Mouse (Mus musculus) heart, embryonic 13.5 days (tissue): ENCODE data around the gene Cdk20. TPM values are rescaled to one million over a fixed set of nuclear protein-coding genes. Genes with fewer than 3 reads are reported as not detected.

Source experiments
- ATAC-seq: fragments of 200-750 bp; cut with Nextera tagmentation; 2 replicates; pipeline ENCODE4 v1.8.0; 2017; ENCODE audit warnings: moderate TSS enrichment; ENCODE audit not compliant: insufficient number of reproducible peaks, low FRiP score, low TSS enrichment; ENCODE audit errors: extremely low read depth
- H3K27ac ChIP-seq: fragments of 300-500 bp; sonication (generic); replicated peaks from 2 replicates; pipeline ENCODE4 v1.5.1; 2015; ENCODE audit warnings: moderate library complexity, mild to moderate bottlenecking, inconsistent platforms
- H3K27me3 ChIP-seq: fragments of 300-500 bp; sonication (generic); replicated peaks from 2 replicates; pipeline ENCODE4 v1.6.1; 2015; ENCODE audit warnings: mild to moderate bottlenecking, inconsistent platforms
- H3K36me3 ChIP-seq: fragments of 300-500 bp; sonication (generic); 2 replicates; pipeline ENCODE4 v1.6.1; 2015; ENCODE audit warnings: mild to moderate bottlenecking, inconsistent platforms
- H3K4me1 ChIP-seq: fragments of 300-500 bp; sonication (generic); 2 replicates; pipeline ENCODE4 v1.6.1; 2015; ENCODE audit warnings: inconsistent platforms
- H3K4me2 ChIP-seq: fragments of 300-500 bp; sonication (generic); 2 replicates; pipeline ENCODE4 v1.6.1; 2015; ENCODE audit warnings: inconsistent platforms, mild to moderate bottlenecking, moderate library complexity
- H3K4me3 ChIP-seq: fragments of 300-500 bp; sonication (generic); 2 replicates; pipeline ENCODE4 v1.5.1; 2015; ENCODE audit warnings: moderate library complexity, mild to moderate bottlenecking, inconsistent platforms
- H3K9ac ChIP-seq: fragments of 300-500 bp; sonication (generic); 2 replicates; pipeline ENCODE4 v1.6.1; 2015; ENCODE audit warnings: inconsistent platforms, mild to moderate bottlenecking, moderate library complexity
- H3K9me3 ChIP-seq: fragments of 300-500 bp; sonication (generic); 2 replicates; pipeline ENCODE4 v1.6.1; 2016; ENCODE audit warnings: inconsistent platforms
- WGBS: fragments of 180-500 bp; shearing (Covaris S2); methylation state at CpG from one replicate; pipeline ENCODE4 v1.1.7; 2015; ENCODE audit warnings: mixed read lengths; 5-methylcytosine and 5-hydroxymethylcytosine counted together
- polyA plus RNA-seq: library from polyadenylated mRNA; unstranded; fragments of >200 nt; fragmentation: Nextera tagmentation; extraction: Ambion mirVana; gene quantifications from 2 replicates; pipeline ENCODE4 v1.2.1, GENCODE M21; 2015

Gene Cdk20
- polyA plus RNA-seq, 1 experiment from 2014 or later, result 5.1 TPM

DNA sequence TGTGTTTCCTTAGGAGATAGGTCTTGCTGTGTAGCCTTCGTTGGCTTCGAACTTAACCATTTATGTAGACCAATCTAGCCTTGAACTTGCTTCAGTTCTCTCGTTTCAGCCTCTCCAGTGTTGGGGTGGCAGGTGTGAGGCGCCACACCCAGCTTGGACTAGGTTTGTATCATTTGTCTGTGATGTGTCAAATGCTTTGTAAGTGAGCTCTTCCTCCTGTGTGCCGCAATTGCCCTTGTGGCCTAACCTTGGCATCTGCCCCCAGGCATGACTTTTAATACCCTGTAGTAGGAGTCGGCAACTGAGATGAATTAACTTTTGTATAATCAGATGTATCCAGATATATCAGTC is 9.5 kb upstream of the Cdk20 start:
- Histone ChIP-seq H3K27ac (no peak overlapping the region; the same call in 1 of the 2 replicates), H3K36me3 (no peaks in the 10 kb centered on the region), H3K4me2 (no peak overlapping the region), H3K9me3 (no peaks in the 10 kb centered on the region), H3K9ac (no peak overlapping the region), H3K27me3 (no peaks in the 10 kb centered on the region), H3K4me1 (peaks cover 11% of the 10 kb centered on the region), H3K4me3 (no peak overlapping the region)
- ATAC-seq, result no peak
- 76% methylated on average over 6 of the region's 6 CpGs for WGBS

DNA sequence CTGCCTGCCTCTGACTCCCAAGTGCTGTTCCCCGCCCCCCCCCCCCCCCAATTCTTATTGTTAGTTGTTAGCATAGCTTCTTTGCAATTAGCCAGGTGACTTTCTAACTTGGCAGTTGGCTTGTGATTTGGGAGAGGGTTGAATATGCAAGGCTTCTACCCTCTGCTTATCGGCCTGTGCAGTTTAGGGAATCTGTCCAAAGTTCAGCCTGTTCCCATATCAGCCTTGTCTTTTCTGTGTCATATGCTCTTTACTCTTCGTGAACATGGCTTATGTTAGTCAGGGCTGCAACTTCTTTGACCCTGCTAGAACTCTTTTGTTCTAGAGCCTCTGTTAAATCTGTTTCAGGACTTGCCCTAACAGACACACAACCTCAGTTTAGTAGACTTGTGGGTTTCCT is 7.8 kb upstream of the Cdk20 start:
- Histone ChIP-seq H3K4me1 (peaks cover 11% of the 10 kb centered on the region), H3K4me3 (no peak overlapping the region), H3K27ac (no peak overlapping the region), H3K4me2 (no peak overlapping the region), H3K9ac (no peak overlapping the region), H3K27me3 (no peaks in the 10 kb centered on the region), H3K36me3 (no peaks in the 10 kb centered on the region), H3K9me3 (no peaks in the 10 kb centered on the region)
- 55% methylated on average over 3 of the region's 3 CpGs for WGBS
- ATAC-seq, result no peak

DNA sequence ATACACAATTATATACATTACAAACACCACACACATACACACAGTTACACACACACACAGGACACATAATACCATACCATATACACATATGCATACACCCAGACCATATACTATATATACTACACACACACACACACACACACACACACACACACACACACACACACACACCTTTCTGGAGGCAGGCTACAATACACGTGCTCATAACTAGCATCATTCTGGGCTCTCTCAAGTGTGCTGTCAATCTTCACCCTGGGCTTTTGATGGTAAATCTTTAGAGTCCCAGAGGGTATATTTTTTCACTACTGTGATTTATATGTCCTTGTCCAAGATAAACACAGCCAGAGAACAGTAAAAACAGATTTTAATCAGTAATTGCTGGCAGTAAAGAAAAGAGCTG is 6.8 kb upstream of the Cdk20 start:
- ATAC-seq, result no peak

DNA sequence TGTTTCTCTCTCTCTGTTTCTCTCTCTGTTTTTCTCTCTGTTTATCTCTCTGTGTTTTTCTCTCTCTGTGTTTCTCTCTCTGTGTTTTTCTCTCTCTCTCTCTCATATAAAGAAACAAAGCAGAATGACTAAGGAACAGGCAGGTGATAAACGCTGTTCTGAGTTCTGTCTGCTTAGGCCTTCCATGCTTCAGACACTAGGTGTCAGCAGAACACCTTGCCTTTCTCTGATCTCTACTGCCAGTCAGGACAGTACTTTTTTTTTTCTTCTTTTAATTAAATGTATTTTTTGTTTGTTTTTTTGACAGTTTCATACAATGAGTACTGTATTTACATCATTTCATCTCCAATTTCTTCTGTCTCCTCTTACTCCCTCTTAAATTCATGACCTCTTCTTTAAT is 2.8 kb upstream of the Cdk20 start:
- no peak for ATAC-seq
- 3% methylated on average over 1 of the region's 1 CpGs for WGBS
- Histone ChIP-seq H3K4me1 (peaks cover 13% of the 10 kb centered on the region), H3K27me3 (no peaks in the 10 kb centered on the region), H3K36me3 (no peaks in the 10 kb centered on the region), H3K4me2 (no peak overlapping the region), H3K9me3 (no peaks in the 10 kb centered on the region), H3K9ac (no peak overlapping the region), H3K27ac (no peak overlapping the region), H3K4me3 (no peak overlapping the region)

More for the DNA sequence above, 6.8 kb upstream of the Cdk20 start:
- H3K27ac ChIP-seq, result no peak overlapping the region
- H3K4me2 ChIP-seq, result no peak overlapping the region
- no peak overlapping the region for H3K4me3 ChIP-seq
- H3K27me3 ChIP-seq, result no peaks in the 10 kb centered on the region
- H3K9ac ChIP-seq, result no peak overlapping the region
- H3K9me3 ChIP-seq, result no peaks in the 10 kb centered on the region
- no peaks in the 10 kb centered on the region for H3K36me3 ChIP-seq
- WGBS, result 40% methylated on average over 1 of the region's 1 CpGs
- peaks cover 11% of the 10 kb centered on the region for H3K4me1 ChIP-seq

DNA sequence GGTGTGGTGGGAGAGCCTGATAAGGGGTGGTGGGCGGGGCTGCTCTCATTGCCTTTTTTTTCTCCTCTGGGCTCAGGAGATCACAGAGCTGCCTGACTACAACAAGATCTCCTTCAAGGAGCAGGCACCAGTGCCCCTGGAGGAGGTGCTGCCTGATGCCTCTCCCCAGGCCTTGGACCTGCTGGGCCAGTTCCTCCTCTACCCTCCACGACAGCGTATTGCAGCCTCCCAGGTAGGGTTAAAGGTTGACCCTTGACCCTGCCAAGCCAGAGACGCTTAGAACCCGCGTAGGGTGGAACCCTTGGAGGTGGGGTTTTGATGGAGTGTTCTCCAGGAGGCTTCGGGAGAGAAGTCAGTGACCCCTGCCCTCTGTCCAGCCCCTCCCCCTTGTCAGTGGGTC is 5.7 kb downstream of the Cdk20 start:
- peaks cover 6% of the 10 kb centered on the region for H3K4me1 ChIP-seq
- WGBS, result 68% methylated on average over 7 of the region's 7 CpGs
- ATAC-seq, result no peak
- H3K36me3 ChIP-seq, result no peaks in the 10 kb centered on the region; the same call in 1 of the 2 replicates
- no peak overlapping the region for H3K27ac ChIP-seq
- no peak overlapping the region for H3K9ac ChIP-seq
- H3K4me3 ChIP-seq, result no peak overlapping the region
- no peaks in the 10 kb centered on the region for H3K27me3 ChIP-seq
- no peak overlapping the region for H3K4me2 ChIP-seq
- H3K9me3 ChIP-seq, result no peaks in the 10 kb centered on the region

DNA sequence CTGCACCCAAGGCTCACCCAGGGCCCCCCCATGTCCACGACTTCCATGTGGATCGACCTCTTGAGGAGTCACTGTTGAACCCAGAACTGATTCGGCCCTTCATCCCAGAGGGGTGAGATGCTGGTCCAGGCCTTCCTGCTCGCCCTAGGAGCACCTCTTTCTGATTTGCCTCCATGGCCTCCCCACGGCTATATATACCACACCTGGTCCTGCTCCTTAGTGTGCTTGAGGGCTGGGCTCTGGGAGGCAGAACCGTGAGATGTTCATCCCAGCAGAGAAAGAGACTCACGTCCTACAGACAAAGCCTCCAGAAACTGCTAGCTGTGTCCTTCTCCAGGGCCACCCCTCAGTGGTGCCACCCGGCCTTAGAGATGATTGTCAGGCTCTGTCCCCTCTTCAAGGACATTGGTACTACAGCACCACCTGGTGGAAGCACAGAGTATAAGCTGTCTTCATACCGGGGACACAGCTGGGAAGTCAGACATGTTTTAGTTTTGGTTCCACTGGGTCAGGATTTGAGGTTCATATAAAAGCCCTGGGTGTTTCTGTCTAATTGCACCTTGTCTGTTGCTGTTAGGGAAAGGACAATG is 6.8 kb downstream of the Cdk20 start:
- H3K9me3 ChIP-seq, result no peaks in the 10 kb centered on the region
- 54% methylated on average over 9 of the region's 9 CpGs for WGBS
- H3K9ac ChIP-seq, result no peak overlapping the region
- H3K27me3 ChIP-seq, result no peaks in the 10 kb centered on the region
- H3K36me3 ChIP-seq, result no peaks in the 10 kb centered on the region; the same call in 1 of the 2 replicates
- H3K4me2 ChIP-seq, result no peak overlapping the region
- H3K4me1 ChIP-seq, result no peaks in the 10 kb centered on the region; the same call in 1 of the 2 replicates
- H3K27ac ChIP-seq, result no peak overlapping the region
- ATAC-seq, result no peak
- H3K4me3 ChIP-seq, result no peak overlapping the region

DNA sequence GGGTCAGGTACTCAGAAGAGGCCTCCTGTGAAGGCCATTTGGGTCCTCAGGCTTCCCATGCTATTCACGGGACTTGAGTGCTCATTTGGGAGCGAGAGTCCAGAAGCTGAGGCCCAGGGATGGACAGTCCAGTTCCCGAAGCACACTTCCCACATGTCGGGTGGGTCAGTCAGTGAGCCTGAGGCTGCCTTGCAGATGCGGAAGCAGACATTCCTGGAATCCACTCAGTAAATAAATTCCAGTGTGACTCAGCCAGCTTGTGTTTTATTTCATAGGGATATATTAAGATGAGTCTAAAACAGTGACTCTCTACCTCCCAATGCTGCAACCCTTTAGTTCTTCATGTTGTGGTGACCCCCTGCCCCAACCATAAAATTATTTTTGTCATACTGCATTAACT is 7.4 kb downstream of the Cdk20 start:
- WGBS, result 65% methylated on average over 5 of the region's 5 CpGs
- Histone ChIP-seq H3K4me2 (no peak overlapping the region), H3K9me3 (no peaks in the 10 kb centered on the region), H3K9ac (no peak overlapping the region), H3K4me1 (no peaks in the 10 kb centered on the region; the same call in 1 of the 2 replicates), H3K27me3 (no peaks in the 10 kb centered on the region), H3K36me3 (no peaks in the 10 kb centered on the region; the same call in 1 of the 2 replicates), H3K27ac (no peak overlapping the region), H3K4me3 (no peak overlapping the region)
- ATAC-seq, result no peak

DNA sequence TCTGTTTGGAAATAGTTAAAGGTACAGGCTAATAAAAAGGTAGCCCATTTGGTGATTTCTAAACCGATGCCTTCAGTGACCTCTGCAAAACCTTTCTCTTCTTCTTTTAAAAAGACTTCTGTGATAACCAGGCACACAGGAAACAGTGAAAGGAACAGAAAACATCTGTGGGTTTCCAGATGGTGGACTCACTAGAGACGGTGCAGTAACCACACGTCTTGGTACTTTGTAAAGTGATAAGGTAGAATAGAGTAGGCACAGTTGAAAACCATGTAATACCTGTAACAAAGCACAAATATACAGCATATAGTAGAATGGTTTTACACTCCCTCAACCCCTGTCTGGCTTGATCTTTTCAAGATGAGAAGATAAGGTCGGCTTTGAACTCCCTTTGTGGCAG is 8.5 kb downstream of the Cdk20 start:
- Histone ChIP-seq H3K4me2 (no peak overlapping the region), H3K9me3 (no peaks in the 10 kb centered on the region), H3K4me3 (no peak overlapping the region), H3K4me1 (no peaks in the 10 kb centered on the region; the same call in 1 of the 2 replicates), H3K27me3 (no peaks in the 10 kb centered on the region), H3K27ac (no peak overlapping the region), H3K9ac (no peak overlapping the region), H3K36me3 (no peaks in the 10 kb centered on the region; the same call in 1 of the 2 replicates)
- WGBS, result 53% methylated on average over 4 of the region's 4 CpGs
- ATAC-seq, result no peak

DNA sequence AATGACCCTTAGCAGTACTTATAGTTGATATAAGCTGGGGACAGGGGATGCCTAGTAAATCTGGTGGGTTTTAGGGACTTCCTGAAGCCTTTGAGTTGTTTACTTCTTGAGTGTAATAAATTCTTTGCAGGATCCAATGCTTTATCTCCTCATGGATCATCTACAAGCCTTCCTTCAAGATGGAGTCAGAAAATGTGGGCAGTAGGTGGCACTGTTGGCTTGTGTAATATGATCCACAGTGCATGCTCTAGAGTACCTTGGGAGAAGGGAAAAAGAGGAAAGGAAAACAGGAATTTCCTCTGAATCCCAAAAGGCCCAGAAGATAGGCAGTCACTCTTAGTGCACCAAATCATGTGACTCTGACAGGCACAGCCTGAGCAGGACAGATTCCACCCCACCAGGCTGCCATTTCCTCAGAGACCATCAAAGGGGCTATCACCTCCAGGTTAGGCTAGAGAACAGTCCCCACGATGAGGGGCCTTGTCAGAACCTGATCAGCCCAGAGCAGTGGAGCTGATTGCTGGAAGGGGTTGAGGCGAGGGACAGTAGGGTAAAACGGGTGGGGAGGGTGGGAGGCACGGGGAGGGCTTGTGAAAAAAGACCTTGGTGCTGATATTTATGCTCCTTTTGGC is 11.3 kb downstream of the Cdk20 start:
- Histone ChIP-seq H3K27me3 (no peaks in the 10 kb centered on the region), H3K9me3 (no peaks in the 10 kb centered on the region), H3K36me3 (no peaks in the 10 kb centered on the region; the same call in 1 of the 2 replicates), H3K4me1 (no peaks in the 10 kb centered on the region; the same call in 1 of the 2 replicates), H3K9ac (no peak overlapping the region), H3K4me2 (no peak overlapping the region), H3K4me3 (no peak overlapping the region), H3K27ac (no peak overlapping the region)
- no peak for ATAC-seq
- 41% methylated on average over 4 of the region's 4 CpGs for WGBS

DNA sequence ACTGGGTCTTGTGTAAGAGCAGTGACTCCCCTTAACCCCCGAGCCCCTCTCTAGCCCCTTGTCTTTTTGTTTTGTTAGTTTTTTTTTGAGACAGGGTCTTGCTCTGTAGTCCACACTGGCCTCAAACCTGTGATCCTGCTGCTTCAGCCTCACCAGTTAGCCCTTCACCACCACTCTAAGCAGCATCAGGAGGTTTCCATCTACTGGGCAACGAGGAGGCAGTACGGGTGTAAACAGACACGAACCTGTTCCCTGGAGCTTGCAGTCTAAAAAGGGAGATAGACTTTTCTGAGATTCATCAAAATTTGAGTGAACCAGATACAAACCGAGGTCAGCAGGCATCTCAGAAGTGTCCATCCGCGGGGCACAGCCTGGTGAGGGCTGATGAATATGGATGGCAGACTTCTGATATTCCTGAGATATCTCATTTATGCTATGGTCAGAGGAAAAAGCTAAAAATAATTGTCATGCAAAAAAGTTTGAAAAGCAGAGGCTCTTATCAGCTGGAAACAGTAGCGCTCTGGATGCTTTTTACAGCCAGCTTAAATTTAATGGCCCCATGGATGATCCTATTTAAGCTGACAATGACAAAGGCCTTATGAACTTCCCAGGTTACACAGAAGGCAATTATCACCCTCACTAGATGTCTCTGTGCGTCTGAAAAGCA is 13.3 kb downstream of the Cdk20 start:
- no peak for ATAC-seq
- Histone ChIP-seq H3K27me3 (no peaks in the 10 kb centered on the region), H3K27ac (no peak overlapping the region), H3K9me3 (no peaks in the 10 kb centered on the region), H3K36me3 (no peaks in the 10 kb centered on the region), H3K4me3 (no peak overlapping the region), H3K9ac (no peak overlapping the region), H3K4me1 (no peaks in the 10 kb centered on the region), H3K4me2 (no peak overlapping the region)
- 68% methylated on average over 9 of the region's 9 CpGs for WGBS

DNA sequence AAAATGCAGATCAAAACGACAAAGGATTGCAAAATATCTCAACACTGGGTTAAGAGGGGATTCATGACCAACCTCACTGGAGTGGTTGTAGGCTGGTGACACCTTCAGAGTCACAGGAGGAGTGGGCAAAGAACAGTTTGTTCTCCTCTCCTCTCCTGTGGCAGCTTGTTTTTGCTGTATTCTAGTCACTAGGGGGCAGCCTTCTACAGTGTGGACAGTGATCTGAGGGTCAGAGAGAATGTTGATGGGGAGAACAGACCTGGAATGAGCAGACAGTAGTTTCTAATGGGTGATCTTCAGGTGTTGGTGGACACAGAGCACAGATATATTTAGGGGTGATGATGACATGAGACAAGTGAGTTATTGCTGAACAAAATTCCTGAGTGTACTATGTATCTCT is 15.8 kb downstream of the Cdk20 start:
- H3K27ac ChIP-seq, result no peak overlapping the region
- 3% methylated on average over 1 of the region's 1 CpGs for WGBS
- no peaks in the 10 kb centered on the region for H3K4me1 ChIP-seq
- H3K9me3 ChIP-seq, result no peaks in the 10 kb centered on the region
- ATAC-seq, result no peak
- H3K27me3 ChIP-seq, result no peaks in the 10 kb centered on the region
- H3K4me3 ChIP-seq, result no peak overlapping the region
- no peak overlapping the region for H3K4me2 ChIP-seq
- no peak overlapping the region for H3K9ac ChIP-seq
- H3K36me3 ChIP-seq, result no peaks in the 10 kb centered on the region

DNA sequence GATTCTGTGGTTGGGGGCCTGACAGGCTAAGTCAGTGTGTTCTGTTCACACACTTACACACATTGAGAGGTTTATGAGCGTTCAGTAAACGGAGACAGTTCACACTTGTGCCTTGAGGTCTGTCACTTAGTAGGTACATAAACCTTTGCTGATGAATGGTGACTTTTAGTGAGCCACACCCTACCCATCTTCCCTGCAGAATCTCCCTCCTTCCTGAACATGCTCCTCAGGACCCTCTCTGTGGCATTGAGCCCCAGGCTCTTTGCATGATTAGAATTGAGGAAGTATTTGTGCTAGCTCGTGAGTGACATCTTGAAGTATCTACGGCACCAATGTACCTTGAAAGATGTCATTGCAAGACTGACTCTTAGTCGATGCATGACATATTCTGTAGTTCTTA is 16.6 kb downstream of the Cdk20 start:
- Histone ChIP-seq H3K9ac (no peak overlapping the region), H3K4me2 (no peak overlapping the region), H3K27me3 (no peaks in the 10 kb centered on the region), H3K4me1 (no peaks in the 10 kb centered on the region), H3K9me3 (no peaks in the 10 kb centered on the region), H3K27ac (no peak overlapping the region), H3K36me3 (no peaks in the 10 kb centered on the region), H3K4me3 (no peak overlapping the region)
- ATAC-seq, result no peak
- 69% methylated on average over 5 of the region's 5 CpGs for WGBS
